Mouse (Mus musculus) liver, embryonic 12.5 days (tissue): Measurements from ENCODE around the gene Olfr811. TPM values are rescaled to one million over a fixed set of nuclear protein-coding genes. Genes with fewer than 3 reads are reported as not detected.

Experiments
- ATAC-seq: fragments of 200-750 bp; cut with Nextera tagmentation; 2 replicates; pipeline ENCODE4 v1.8.0; 2017; ENCODE audit warnings: moderate number of reproducible peaks, mild to moderate bottlenecking, moderate library complexity
- H3K27ac ChIP-seq: fragments of 300-500 bp; sonication (generic); 2 replicates; pipeline ENCODE4 v1.5.1; 2016; ENCODE audit warnings: mild to moderate bottlenecking
- H3K27me3 ChIP-seq: fragments of 300-500 bp; sonication (generic); replicated peaks from 2 replicates; pipeline ENCODE4 v1.6.1; 2016; ENCODE audit warnings: mild to moderate bottlenecking, moderate library complexity
- H3K36me3 ChIP-seq: fragments of 300-500 bp; sonication (generic); 2 replicates; pipeline ENCODE4 v1.6.1; 2016; ENCODE audit warnings: mild to moderate bottlenecking, moderate library complexity
- H3K4me1 ChIP-seq: fragments of 300-500 bp; sonication (generic); 2 replicates; pipeline ENCODE4 v1.6.1; 2016
- H3K4me2 ChIP-seq: fragments of 300-500 bp; sonication (generic); 2 replicates; pipeline ENCODE4 v1.6.1; 2016; ENCODE audit warnings: mild to moderate bottlenecking, moderate library complexity
- H3K4me3 ChIP-seq: fragments of 300-500 bp; sonication (generic); 2 replicates; pipeline ENCODE4 v1.5.1; 2016; ENCODE audit warnings: mild to moderate bottlenecking, moderate library complexity
- H3K9ac ChIP-seq: fragments of 300-500 bp; sonication (generic); 2 replicates; pipeline ENCODE4 v1.6.1; 2016; ENCODE audit warnings: mild to moderate bottlenecking, moderate library complexity
- H3K9me3 ChIP-seq: fragments of 300-500 bp; sonication (generic); replicated peaks from 2 replicates; pipeline ENCODE4 v1.6.1; 2016; ENCODE audit warnings: mild to moderate bottlenecking, moderate library complexity
- whole genome bisulfite sequencing: fragments of 180-500 bp; shearing (Covaris S2); methylation state at CpG from one replicate; pipeline ENCODE4 v1.1.7; 2016; ENCODE audit not compliant: insufficient replicate concordance; 5-methylcytosine and 5-hydroxymethylcytosine counted together
- polyA plus RNA-seq: library from polyadenylated mRNA; unstranded; fragments of >200 nt; fragmentation: Nextera tagmentation; extraction: Ambion mirVana; gene quantifications from 2 replicates; pipeline ENCODE4 v1.2.1, GENCODE M21; 2016

Gene Olfr811
- not detected in 2 replicates for polyA plus RNA-seq

GRCm38 (mm10) chr10:129804296-129804695 lies at the start of gene Olfr811:
Gene Olfr811 (minus strand): TSS chr10:129804396.
- H3K9ac ChIP-seq: no peak within 1 kb of the TSS
- ATAC-seq: no peak
- H3K27ac ChIP-seq: no peak within 1 kb of the TSS
- 65% methylated on average over 4 of the region's 4 CpGs for WGBS
- H3K4me1 ChIP-seq: no peaks in the 10 kb centered on the region
- no peak within 1 kb of the TSS for H3K4me3 ChIP-seq
- H3K4me2 ChIP-seq: no peak within 1 kb of the TSS
- H3K27me3 ChIP-seq: no peaks in the 10 kb centered on the region
- H3K9me3 ChIP-seq: no peaks in the 10 kb centered on the region
- H3K36me3 ChIP-seq: no peaks in the 10 kb centered on the region

- Histone ChIP-seq H3K36me3 (no peaks in the 10 kb centered on the region), H3K9ac (no peak overlapping the region), H3K4me2 (no peak overlapping the region), H3K4me3 (no peak overlapping the region), H3K27ac (no peak overlapping the region), H3K27me3 (no peaks in the 10 kb centered on the region), H3K9me3 (no peaks in the 10 kb centered on the region), H3K4me1 (no peaks in the 10 kb centered on the region)
- 66% methylated on average over 1 of the region's 1 CpGs for WGBS
- no peak for ATAC-seq
Observed at GRCm38 (mm10) chr10:129847343-129847742, 43.1 kb upstream of the Olfr811 start.

DNA sequence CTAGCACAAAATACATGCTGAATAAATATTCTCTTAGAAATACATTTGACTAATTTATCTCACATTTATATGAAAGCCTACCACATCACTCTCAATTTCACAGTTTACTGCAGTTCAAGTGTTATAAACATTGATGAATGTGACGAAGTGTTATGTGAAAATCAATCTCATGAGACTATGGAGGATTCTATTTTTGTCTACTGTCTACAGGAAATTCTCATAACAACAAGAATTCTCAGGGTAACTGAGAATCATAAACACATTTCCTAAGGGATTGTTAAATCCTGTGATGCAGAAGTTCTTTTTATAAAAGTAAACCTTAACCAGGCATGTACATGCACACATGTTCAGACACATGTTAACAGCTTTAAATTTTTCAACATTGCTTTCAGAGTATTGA lies 41.8 kb upstream of the Olfr811 start, which contains the start of gene Olfr812:
TSS of gene Olfr812 (minus strand) at position 101 of the 400 bp plus-strand sequence.
- no peaks in the 10 kb centered on the region for H3K4me1 ChIP-seq
- H3K27me3 ChIP-seq: no peaks in the 10 kb centered on the region
- ATAC-seq: no peak
- H3K4me2 ChIP-seq: no peak within 1 kb of the TSS
- WGBS: 30% methylated on average over 1 of the region's 1 CpGs
- no peaks in the 10 kb centered on the region for H3K36me3 ChIP-seq
- no peak within 1 kb of the TSS for H3K27ac ChIP-seq
- no peak within 1 kb of the TSS for H3K9ac ChIP-seq
- H3K4me3 ChIP-seq: no peak within 1 kb of the TSS
- no peaks in the 10 kb centered on the region for H3K9me3 ChIP-seq

- no peak for ATAC-seq
- H3K9me3 ChIP-seq: no peaks in the 10 kb centered on the region
- no peak within 1 kb of the TSS for H3K27ac ChIP-seq
- no peaks in the 10 kb centered on the region for H3K4me1 ChIP-seq
- no peak within 1 kb of the TSS for H3K9ac ChIP-seq
- H3K27me3 ChIP-seq: no peaks in the 10 kb centered on the region
- H3K4me2 ChIP-seq: no peak within 1 kb of the TSS
- no peaks in the 10 kb centered on the region for H3K36me3 ChIP-seq
- H3K4me3 ChIP-seq: no peak within 1 kb of the TSS
Observed at GRCm38 (mm10) chr10:129794817-129795216, 9.4 kb downstream of the Olfr811 start, which contains the start of gene Olfr810. Gene Olfr810 (minus strand): TSS chr10:129794917.

GRCm38 (mm10) chr10:129778123-129778522 lies 26.1 kb downstream of the Olfr811 start:
- ATAC-seq: no peak
- Histone ChIP-seq H3K4me1 (no peaks in the 10 kb centered on the region), H3K4me3 (no peak overlapping the region), H3K36me3 (no peaks in the 10 kb centered on the region), H3K27me3 (no peaks in the 10 kb centered on the region), H3K9me3 (no peaks in the 10 kb centered on the region), H3K9ac (no peak overlapping the region), H3K27ac (no peak overlapping the region), H3K4me2 (no peak overlapping the region)

DNA sequence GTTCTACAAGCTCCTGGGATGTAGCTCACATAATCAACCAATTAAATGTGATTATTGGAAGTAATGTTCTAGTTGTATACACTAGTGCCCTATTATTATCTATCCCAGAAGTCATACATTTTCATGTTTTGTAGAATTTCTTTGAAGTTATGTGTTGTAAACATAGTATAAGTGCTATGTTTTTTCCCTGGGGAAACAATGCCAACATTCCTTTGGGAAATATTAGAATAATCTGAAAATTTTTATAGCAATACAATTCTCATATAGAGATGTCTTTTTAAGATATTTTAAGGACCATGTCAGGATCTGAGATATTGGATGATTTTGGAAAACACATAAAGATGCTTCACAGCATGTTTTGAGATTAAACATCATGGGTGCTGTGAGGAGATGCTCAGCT lies 29.9 kb downstream of the Olfr811 start, which contains the start of gene Olfr809:
TSS of gene Olfr809 (plus strand) at position 301 of the 400 bp plus-strand sequence.
- no peak within 1 kb of the TSS for H3K9ac ChIP-seq
- ATAC-seq: no peak
- no peaks in the 10 kb centered on the region for H3K36me3 ChIP-seq
- H3K27ac ChIP-seq: no peak within 1 kb of the TSS
- no peaks in the 10 kb centered on the region for H3K4me1 ChIP-seq
- H3K27me3 ChIP-seq: no peaks in the 10 kb centered on the region
- H3K4me2 ChIP-seq: no peak within 1 kb of the TSS
- no peaks in the 10 kb centered on the region for H3K9me3 ChIP-seq
- no peak within 1 kb of the TSS for H3K4me3 ChIP-seq

- no peak within 1 kb of the TSS for H3K9ac ChIP-seq
- no peaks in the 10 kb centered on the region for H3K36me3 ChIP-seq
- H3K4me2 ChIP-seq: no peak within 1 kb of the TSS
- ATAC-seq: no peak
- H3K27me3 ChIP-seq: no peaks in the 10 kb centered on the region
- no peak within 1 kb of the TSS for H3K27ac ChIP-seq
- no peak within 1 kb of the TSS for H3K4me3 ChIP-seq
- no peaks in the 10 kb centered on the region for H3K9me3 ChIP-seq
- WGBS: 63% methylated on average over 1 of the region's 1 CpGs
- no peaks in the 10 kb centered on the region for H3K4me1 ChIP-seq
Observed at GRCm38 (mm10) chr10:129765182-129765581, 39.0 kb downstream of the Olfr811 start, which contains the start of gene Olfr808. Gene Olfr808 (plus strand): TSS chr10:129765482.

DNA sequence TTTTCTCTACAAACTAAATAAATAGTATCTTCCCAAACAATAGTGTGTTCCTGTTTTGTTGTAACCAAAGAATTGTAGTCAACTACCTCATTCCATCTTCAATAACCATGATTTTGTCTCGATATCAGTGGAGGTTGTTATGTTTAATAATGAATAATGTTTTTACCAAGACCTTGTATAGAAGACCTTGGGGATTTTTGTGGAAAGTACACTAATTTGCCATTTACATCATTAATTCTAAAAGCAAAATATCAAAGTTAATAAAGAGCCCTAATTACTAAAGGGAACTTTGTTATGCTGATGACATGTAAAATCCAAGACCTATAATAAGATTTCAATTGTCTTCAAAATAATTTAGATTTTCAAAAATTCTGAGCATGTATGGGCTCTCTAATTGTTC lies 46.5 kb downstream of the Olfr811 start, which contains the start of gene Olfr807:
TSS of gene Olfr807 (minus strand) at position 101 of the 400 bp plus-strand sequence.
- no peak within 1 kb of the TSS for H3K4me2 ChIP-seq
- no peak for ATAC-seq
- no peaks in the 10 kb centered on the region for H3K36me3 ChIP-seq
- H3K4me1 ChIP-seq: no peaks in the 10 kb centered on the region
- no peaks in the 10 kb centered on the region for H3K9me3 ChIP-seq
- no peak within 1 kb of the TSS for H3K9ac ChIP-seq
- H3K27me3 ChIP-seq: no peaks in the 10 kb centered on the region
- WGBS: 42% methylated on average over 1 of the region's 1 CpGs
- H3K4me3 ChIP-seq: no peak within 1 kb of the TSS
- H3K27ac ChIP-seq: no peak within 1 kb of the TSS

Other genes with a start within 250 kb of the Olfr811 start
- not detected in 2 replicates for gene Olfr794, start 236.7 kb downstream of the Olfr811 start, polyA plus RNA-seq
- not detected in 2 replicates for gene Olfr796, start 191.8 kb downstream of the Olfr811 start, polyA plus RNA-seq
- not detected in 2 replicates for gene Olfr798, start 176.5 kb downstream of the Olfr811 start, polyA plus RNA-seq
- gene Olfr799, start 166.9 kb downstream of the Olfr811 start, polyA plus RNA-seq: not detected in 2 replicates
- gene Olfr800, start 146.7 kb downstream of the Olfr811 start, polyA plus RNA-seq: not detected in 2 replicates
- gene Olfr801, start 130.5 kb downstream of the Olfr811 start, polyA plus RNA-seq: not detected in 2 replicates
- not detected in 2 replicates for gene Olfr802, start 116.2 kb downstream of the Olfr811 start, polyA plus RNA-seq
- gene Olfr803, start 110.1 kb downstream of the Olfr811 start, polyA plus RNA-seq: not detected in 2 replicates
- not detected in 2 replicates for gene Olfr804, start 101.2 kb downstream of the Olfr811 start, polyA plus RNA-seq
- not detected in 2 replicates for gene Olfr805, start 75.0 kb downstream of the Olfr811 start, polyA plus RNA-seq
- gene Olfr806, start 62.5 kb downstream of the Olfr811 start, polyA plus RNA-seq: not detected in 2 replicates
- gene Olfr807, start 46.6 kb downstream of the Olfr811 start, polyA plus RNA-seq: not detected in 2 replicates
- gene Olfr808, start 38.9 kb downstream of the Olfr811 start, polyA plus RNA-seq: not detected in 2 replicates
- gene Olfr809, start 29.8 kb downstream of the Olfr811 start, polyA plus RNA-seq: not detected in 2 replicates
- gene Olfr810, start 9.5 kb downstream of the Olfr811 start, polyA plus RNA-seq: not detected in 2 replicates
- gene Olfr812, start 41.7 kb upstream of the Olfr811 start, polyA plus RNA-seq: not detected in 2 replicates
- gene Olfr813, start 51.0 kb upstream of the Olfr811 start, polyA plus RNA-seq: not detected in 2 replicates
- not detected in 2 replicates for gene Olfr814, start 75.5 kb upstream of the Olfr811 start, polyA plus RNA-seq
- gene Olfr815, start 101.5 kb upstream of the Olfr811 start, polyA plus RNA-seq: not detected in 2 replicates
- gene Olfr816, start 111.2 kb upstream of the Olfr811 start, polyA plus RNA-seq: not detected in 2 replicates
- not detected in 2 replicates for gene Olfr818, start 144.7 kb upstream of the Olfr811 start, polyA plus RNA-seq
- gene Olfr819, start 162.9 kb upstream of the Olfr811 start, polyA plus RNA-seq: not detected in 2 replicates
- gene Olfr247, start 171.7 kb upstream of the Olfr811 start, polyA plus RNA-seq: not detected in 2 replicates
- gene Gm10310, start 180.7 kb upstream of the Olfr811 start, polyA plus RNA-seq: not detected in 2 replicates
- gene Olfr820, start 208.2 kb upstream of the Olfr811 start, polyA plus RNA-seq: not detected in 2 replicates
- gene Olfr821, start 226.0 kb upstream of the Olfr811 start, polyA plus RNA-seq: not detected in 2 replicates